Comparison of ENCODE assay signal across 23 mouse cellular contexts in genomic region chr2:154836537-154836936, GRCm38 (mm10). TPM values are rescaled to one million over a fixed set of nuclear protein-coding genes. Genes with fewer than 3 reads are reported as not detected.
"Had no signal": no experiment of that assay in that cellular context is flagged by ENCODE, and none has a peak within 500 bp of the region (broad histone marks: within the 10 kb centered on the region; RNA-seq: fewer than 3 reads in every experiment).

No protein-coding gene starts in this region.

- ATAC-seq: intestine, postnatal 0 days; midbrain, embryonic 13.5 days; midbrain, embryonic 16.5 days had no signal

- DNase-seq: kidney, adult 8-10 months; kidney, postnatal 10 days; kidney, postnatal 36 days; layer of hippocampus, postnatal 36 days; liver, embryonic 13.5 days; lung, postnatal 10 days; lung, postnatal 36 days; right cerebral cortex, adult 18-20 months; right cerebral cortex, postnatal 14 days; right cerebral cortex, postnatal 4 days; thymus, postnatal 25 days had no signal

RNA-seq across cellular contexts. Expression of gene a, which starts 45.3 kb away (rescaled TPM):
- total RNA-seq: layer of hippocampus, adult 8-10 months; layer of hippocampus, postnatal 36 days; left cerebral cortex, adult 2 months; left cerebral cortex, postnatal 14 days; liver, adult 2 months; monocyte, adult 5-6 weeks had no signal
- polyA plus RNA-seq: liver, adult 2 months; liver, embryonic 16.5 days; lung, embryonic 15.5 days; myocyte; neural tube, embryonic 14.5 days had no signal
